Mouse (Mus musculus) thymus, postnatal 0 days (tissue): ENCODE data around the gene Aldh8a1. TPM values are rescaled to one million over a fixed set of nuclear protein-coding genes. Genes with fewer than 3 reads are reported as not detected.

Experiments
- DNase-seq: peaks from one replicate; pipeline ENCODE4 v3.0.0-alpha.2; 2015; ENCODE audit warnings: low spot score
- polyA plus RNA-seq: library from polyadenylated mRNA; unstranded; fragments of >200 nt; fragmentation: Nextera tagmentation; extraction: Ambion mirVana; gene quantifications from 2 replicates; pipeline ENCODE4 v1.2.1, GENCODE M21; 2015

Gene Aldh8a1
- polyA plus RNA-seq, 1 experiment from 2014 or later: 0.05 TPM

DNA sequence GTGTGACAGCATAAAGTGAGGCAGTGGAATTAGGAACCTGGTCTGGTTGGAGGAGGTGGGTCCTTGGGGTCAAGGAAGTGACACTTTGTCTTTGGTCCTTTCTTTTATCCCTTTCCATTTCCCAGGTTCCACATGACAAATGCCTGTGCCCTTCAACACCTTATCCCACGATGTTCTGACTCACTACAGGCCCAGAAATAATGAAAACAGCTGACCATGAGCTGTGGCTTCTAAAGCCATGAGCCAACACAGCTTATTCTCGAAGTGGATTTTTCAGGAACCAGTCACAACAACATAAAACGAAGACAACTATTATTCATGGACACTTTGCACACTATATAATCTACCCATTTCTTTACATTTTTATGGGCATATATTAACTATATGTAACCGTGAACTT, 37.9 kb downstream of the Aldh8a1 start:
- DNase-seq: no peak

DNA sequence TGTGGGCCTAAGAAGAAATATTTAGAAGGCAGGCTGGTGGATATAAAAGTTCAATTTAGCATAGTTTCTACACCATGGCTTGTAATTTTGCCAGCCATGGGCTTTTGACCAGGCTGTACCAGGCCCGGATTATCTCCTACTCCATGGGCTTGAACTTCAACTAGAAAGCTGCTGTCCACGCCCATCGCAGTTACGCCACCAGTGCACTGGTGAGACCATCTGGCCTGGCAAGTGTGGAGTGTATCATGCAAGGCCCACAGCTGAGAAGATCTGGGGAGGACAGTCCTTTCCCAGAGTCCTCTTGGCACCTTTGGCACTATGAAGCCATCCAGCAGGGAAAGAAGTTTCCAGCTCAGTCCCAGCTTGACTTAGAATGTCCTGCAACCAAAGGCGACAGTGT, 39.1 kb downstream of the Aldh8a1 start:
- DNase-seq: no peak

DNA sequence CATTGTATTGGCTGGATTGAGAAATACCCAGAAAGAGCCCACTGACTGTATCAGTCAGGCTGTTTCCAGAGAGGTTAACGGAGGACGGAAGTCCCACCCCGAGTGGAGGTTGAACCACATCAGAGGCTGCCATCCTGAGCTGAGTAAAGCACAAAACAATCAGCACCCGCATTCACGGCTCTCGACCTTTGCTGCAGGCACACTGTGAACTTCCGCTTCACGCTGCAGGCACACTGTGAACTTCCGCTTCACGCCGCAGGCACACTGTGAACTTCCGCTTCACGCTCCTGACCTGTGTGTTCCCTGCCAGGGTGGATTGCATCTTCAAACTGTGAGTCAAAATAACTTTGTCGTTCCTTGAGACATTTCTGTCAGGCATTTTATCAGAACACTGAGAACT, 42.1 kb downstream of the Aldh8a1 start:
- peak; percentile 92 for DNase-seq

DNA sequence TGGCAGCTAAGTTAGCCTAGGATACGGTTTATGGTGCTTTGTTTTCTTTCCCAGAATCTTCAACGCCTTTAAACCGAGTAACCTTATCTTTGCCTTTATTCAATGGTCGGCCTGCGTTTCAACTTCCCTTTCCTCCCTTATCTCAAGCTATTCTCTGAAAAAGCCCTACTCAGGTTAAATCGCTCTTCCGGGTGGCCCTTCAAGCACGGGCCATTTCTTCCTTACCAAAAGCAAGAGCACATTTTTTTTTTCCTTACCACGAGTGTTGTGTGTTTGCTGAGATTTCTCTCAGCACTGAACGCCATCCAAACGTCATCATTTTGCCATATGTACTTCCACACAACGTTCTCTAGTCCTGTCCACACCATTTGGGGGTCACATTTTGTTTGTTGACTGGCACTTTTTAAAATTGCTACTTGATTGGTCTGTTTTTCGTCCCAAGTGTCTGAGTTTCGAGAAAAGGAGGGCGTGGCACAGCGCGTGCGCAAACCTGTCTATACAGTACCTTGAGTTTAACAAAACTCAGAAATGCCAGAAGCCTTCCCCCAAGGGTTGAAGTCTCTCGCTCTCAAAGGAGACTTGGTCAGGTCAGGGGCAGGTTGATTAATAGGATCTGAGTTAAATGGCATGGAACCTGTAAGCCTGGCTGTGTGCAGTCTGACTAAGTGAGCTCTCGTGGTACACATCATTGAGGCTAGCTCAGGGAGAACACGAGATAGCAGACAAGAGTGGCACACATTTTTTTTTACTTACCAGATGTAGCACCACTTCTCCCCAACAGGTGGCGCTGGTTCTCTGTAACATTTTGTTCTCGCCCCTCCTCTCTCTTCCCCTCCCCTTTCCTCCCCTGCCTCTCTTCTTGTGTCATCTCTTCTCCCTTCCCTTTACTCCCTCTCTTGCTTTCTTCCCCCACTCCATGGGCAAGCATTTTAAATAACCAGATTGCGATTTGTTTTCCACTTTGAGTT, 43.6 kb downstream of the Aldh8a1 start:
- peak; percentile 70 for DNase-seq

DNA sequence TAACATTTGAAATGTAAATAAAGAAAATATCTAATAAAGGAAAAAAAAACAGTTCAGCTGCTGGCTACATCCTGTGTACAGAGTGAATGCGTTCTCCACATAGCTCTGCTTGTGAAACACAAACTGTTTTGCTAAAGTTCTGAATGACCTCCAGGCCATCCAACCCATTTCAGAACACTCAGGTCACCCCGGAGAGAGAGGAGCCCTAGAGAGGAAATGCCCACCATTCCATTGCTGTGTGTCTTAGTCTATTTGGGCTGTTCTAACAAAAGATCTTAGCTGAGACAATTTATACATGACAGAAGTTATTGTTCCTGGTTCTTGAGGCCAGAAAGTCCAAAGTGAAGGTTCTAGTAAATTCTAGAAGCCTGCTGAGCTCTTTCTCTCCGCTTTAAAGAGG, 49.4 kb downstream of the Aldh8a1 start:
- no peak for DNase-seq

DNA sequence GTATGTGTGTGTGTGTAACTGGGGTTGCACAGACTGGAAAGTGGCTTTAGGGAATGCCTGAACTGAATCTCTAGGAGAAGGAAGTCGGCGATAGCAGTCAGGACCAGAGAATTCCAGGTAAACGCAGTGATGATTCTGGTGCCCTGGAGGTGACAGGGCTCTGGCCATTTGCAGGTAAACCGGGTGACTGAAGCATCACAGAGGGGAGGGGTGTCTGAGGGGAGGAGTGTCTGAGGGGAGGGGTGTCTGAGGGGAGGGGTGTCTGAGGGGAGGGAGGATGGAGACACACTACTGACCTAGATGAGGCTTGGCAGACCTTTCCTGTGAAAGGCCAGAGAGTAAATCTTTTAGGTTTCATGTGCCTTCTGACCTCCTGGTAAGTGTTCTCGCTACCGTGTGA, 50.9 kb downstream of the Aldh8a1 start:
- no peak for DNase-seq

DNA sequence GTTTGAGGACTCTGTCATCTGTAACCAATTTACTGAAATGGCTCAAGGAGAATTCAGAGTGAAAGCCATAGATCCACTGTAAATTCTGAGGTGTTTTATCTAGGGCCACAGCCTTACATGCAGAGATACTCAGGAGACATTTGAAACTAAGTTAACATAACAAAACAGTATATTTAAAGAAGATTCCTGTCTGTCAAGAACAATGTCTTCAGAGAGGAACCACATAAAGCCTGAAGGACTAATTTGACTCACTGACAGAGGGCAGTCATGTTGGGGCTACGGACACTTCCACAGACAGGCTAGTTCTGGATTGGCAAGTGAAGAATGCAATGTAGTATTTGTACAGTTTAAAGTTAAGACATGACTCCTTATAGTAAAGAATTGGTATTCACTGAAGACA, 62.2 kb downstream of the Aldh8a1 start:
- DNase-seq: no peak

DNA sequence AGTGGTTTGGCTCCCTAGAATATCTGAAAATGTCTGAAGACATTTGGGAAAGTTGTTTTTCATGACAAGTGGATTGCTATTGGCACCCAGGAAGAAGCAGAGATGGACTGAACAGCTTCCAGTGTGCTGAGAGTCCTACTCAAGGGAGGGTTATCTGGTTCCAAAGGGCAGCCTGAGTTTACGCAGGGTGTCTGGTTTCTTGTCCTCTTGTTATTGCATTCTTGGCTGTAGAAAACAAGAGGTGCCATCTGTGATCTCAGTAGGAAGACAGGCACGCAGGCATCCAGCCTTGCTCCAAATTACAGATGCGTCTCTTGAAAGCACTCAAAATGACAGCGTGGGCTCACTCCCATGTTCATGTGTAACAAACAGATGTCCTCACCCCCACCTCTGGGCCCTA, 63.9 kb downstream of the Aldh8a1 start:
- DNase-seq: no peak

DNA sequence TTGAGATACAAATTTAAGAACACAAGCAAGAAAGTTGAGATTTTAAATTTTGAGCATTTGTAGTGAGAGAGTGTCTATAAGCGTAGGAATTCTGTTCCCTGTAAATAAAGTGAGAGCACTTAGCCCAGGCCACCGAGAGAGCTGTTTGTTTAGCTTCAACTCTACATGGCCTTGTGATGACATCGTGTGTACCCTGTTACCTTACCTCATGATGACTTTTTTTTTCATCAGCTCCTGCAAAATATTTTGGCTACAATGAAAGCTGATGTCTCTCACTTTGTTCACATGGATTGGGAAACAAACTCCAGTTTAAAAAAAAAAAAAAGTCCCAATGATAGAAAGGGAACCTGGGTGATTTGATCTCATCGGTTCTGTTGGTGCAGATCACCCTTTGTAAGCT, 64.6 kb downstream of the Aldh8a1 start:
- DNase-seq: no peak

DNA sequence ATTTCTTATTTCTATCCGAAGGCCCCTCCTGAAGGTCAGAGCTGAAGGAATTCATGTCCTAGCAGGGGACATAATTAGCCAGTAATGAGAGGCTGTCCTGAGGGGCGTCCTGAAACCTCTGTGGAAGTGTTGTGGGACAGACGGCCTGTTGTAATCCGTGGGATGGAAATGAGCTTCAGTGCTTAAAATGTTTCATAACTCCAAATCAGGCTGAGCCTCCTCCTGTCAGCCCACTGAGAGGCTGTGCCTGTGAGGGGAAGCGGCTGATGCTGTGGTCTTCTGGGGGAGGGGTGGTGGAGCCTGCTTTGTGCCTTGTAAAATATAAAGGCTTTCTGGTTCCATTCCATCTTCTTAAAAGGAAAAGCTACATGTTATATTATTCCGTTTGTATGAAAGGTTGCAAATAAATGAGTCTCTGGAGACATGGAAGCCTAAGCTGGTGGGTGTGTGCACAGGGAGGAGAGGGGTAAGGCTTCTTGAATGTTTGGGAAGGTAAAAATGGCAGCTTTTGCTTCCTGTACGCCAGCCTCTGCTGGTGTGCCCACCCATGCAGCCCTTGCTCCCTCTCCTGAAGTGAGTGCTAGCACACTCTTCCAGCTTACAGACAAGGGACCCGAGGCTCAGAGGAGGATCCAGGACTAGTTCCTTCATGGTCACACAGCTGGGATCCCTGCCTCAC, 66.7 kb downstream of the Aldh8a1 start:
- no peak for DNase-seq

DNA sequence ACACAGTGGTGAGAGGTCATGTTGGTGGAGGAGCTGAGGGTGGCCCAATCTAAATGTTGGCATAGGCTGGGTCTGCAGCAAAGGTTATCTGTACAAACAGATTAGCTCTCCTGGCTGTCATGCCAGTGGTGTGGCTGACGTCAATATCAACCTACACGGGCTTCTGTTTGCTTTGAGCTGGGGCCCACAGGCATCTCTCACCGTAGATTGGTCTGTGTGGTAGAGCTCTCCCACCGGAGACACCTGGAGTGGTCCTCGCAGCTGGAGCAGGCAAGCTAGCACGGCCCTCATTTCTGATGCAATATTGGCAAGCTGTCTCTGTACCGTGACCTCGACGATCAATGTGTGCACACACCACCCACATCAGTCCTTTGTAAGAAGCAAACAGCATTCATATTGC, 67.3 kb downstream of the Aldh8a1 start:
- DNase-seq: no peak

Other genes with a start within 250 kb of the Aldh8a1 start
- 183 and 202 TPM in 2 replicates for gene Myb, start 216.3 kb upstream of the Aldh8a1 start, polyA plus RNA-seq
- 81.6 and 83.6 TPM in 2 replicates for gene Hbs1l, start 81.3 kb upstream of the Aldh8a1 start, polyA plus RNA-seq
- gene 1700020N01Rik, start 215.9 kb downstream of the Aldh8a1 start, polyA plus RNA-seq: 0.34 TPM in 1 of 2 replicates, not detected in the other